Mouse (Mus musculus) kidney, adult 2 months (tissue): Measurements from ENCODE around the gene Gm45623. TPM values are rescaled to one million over a fixed set of nuclear protein-coding genes. Genes with fewer than 3 reads are reported as not detected.
A peak's percentile ranks its signal among the peaks of the same experiment; 100 is the strongest.

Experiments
- DNase-seq: peaks from one replicate; pipeline ENCODE4 v3.0.0; 2021
- H3K27ac ChIP-seq: fragments of 200-500 bp; 2 replicates; pipeline ENCODE4 v1.5.1; 2012; ENCODE audit warnings: low read depth, low read length, control low read depth, inconsistent platforms; ENCODE audit not compliant: insufficient read depth
- H3K27me3 ChIP-seq: fragments of 200-500 bp; replicated peaks from 2 replicates; pipeline ENCODE4 v1.6.1; 2012; ENCODE audit warnings: mild to moderate bottlenecking, moderate library complexity, low read length, inconsistent platforms; ENCODE audit not compliant: control insufficient read depth, insufficient read depth
- H3K36me3 ChIP-seq: fragments of 200-500 bp; 2 replicates; pipeline ENCODE4 v1.6.1; 2012; ENCODE audit warnings: mild to moderate bottlenecking, moderate library complexity, low read length, inconsistent platforms; ENCODE audit not compliant: control insufficient read depth, insufficient read depth
- H3K4me1 ChIP-seq: fragments of 200-500 bp; 2 replicates; pipeline ENCODE4 v1.6.1; 2011; ENCODE audit warnings: low read length; ENCODE audit not compliant: control insufficient read depth, insufficient read depth
- H3K4me3 ChIP-seq: fragments of 200-500 bp; 2 replicates; pipeline ENCODE4 v1.5.1; 2011; ENCODE audit warnings: mild to moderate bottlenecking, low read depth, low read length, control low read depth; ENCODE audit not compliant: insufficient read depth
- CTCF ChIP-seq: fragments of 200-500 bp; conservative IDR thresholded peaks from 2 replicates; pipeline ENCODE4 v1.5.1; 2011; ENCODE audit warnings: low read depth, mild to moderate bottlenecking, control low read depth, low read length, moderate library complexity, mixed read lengths; ENCODE audit not compliant: insufficient read depth, insufficient read length
- POLR2A ChIP-seq: fragments of 200-500 bp; IDR thresholded peaks from one replicate; pipeline ENCODE4 v1.6.1; 2011; ENCODE audit warnings: low read depth, low read length, control low read depth
- WGBS: fragments of 180-500 bp; shearing (Covaris S2); methylation state at CpG from one replicate; pipeline ENCODE4 v1.1.7; 2018; 5-methylcytosine and 5-hydroxymethylcytosine counted together
- polyA plus RNA-seq: library from polyadenylated mRNA; depleted of rRNA; stranded (reverse); fragments of >200 nt; gene quantifications from 2 replicates; pipeline ENCODE4 v1.2.3, GENCODE M21; 2012; rRNA removed

Gm45623 gene
- 0.06 and 0.08 TPM in 2 replicates for polyA plus RNA-seq

- no peak for DNase-seq
- whole genome bisulfite sequencing: 6% methylated on average over 71 of the region's 71 CpGs
- Histone ChIP-seq H3K27ac (no peak within 1 kb of the TSS), H3K27me3 (no peaks in the 10 kb centered on the region), H3K4me3 (peak within 1 kb of the TSS; percentile 2; the same call in 1 of the 2 replicates), H3K4me1 (no peaks in the 10 kb centered on the region), H3K36me3 (no peaks in the 10 kb centered on the region)
- TF ChIP-seq POLR2A (no peak), CTCF (no peak)
Measured at GRCm38 (mm10) chr13:56753192-56753951, at the start of gene Gm45623. Gene Gm45623, minus strand, starts transcription at chr13:56753827.

DNA sequence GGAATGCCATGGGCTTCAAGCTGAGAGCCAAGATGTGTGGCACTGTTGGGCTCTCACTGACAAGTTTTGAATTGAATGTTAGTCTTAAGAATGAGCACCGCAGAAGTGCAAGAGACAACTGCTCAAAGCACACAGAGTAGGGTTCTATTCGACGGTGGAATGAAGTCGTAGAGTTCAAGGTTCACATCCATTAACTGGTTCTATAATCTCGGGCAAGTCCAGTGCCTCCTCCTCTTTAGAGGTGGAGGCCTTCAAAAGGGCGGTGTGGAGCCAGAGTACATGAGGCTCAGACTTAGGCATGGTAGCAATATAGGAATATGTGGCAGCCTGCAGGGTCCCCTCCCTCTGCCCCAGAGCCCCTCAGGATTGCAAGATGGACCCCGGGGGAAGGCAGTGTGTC, 43.8 kb upstream of the Gm45623 start:
- no peaks in the 10 kb centered on the region for H3K27me3 ChIP-seq
- WGBS: 66% methylated on average over 7 of the region's 7 CpGs
- no peaks in the 10 kb centered on the region for H3K4me1 ChIP-seq
- no peak for TF ChIP-seq CTCF
- no peak for TF ChIP-seq POLR2A
- DNase-seq: no peak
- no peaks in the 10 kb centered on the region for H3K36me3 ChIP-seq
- H3K27ac ChIP-seq: no peak overlapping the region
- H3K4me3 ChIP-seq: no peak overlapping the region

GRCm38 (mm10) chr13:56795501-56795900, 41.9 kb upstream of the Gm45623 start:
- H3K36me3 ChIP-seq: no peaks in the 10 kb centered on the region
- DNase-seq: no peak
- H3K4me3 ChIP-seq: no peak overlapping the region
- no peaks in the 10 kb centered on the region for H3K4me1 ChIP-seq
- no peaks in the 10 kb centered on the region for H3K27me3 ChIP-seq
- 78% methylated on average over 7 of the region's 7 CpGs for WGBS
- TF ChIP-seq POLR2A (no peak), CTCF (no peak)
- no peak overlapping the region for H3K27ac ChIP-seq

DNA sequence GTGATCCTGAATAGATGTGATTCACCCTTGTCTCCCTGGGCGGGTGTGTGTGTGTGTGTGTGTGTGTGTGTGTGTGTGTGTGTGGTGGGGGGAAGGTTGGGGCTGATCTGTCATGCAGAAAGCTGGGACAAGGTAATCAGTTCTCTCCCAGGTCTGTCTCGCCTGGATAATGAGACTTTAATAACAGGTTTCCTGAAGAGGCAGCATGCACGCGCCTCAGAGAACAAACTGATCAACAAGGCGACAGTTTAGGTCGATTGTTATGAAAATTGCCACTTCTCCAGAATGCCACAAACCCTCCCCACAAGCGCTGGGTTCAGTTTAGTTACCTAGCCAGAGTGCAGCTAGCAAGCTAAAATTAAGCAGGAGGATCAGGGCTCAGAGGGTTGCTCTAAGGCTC, 40.8 kb upstream of the Gm45623 start:
- TF ChIP-seq CTCF: no peak
- DNase-seq: no peak
- WGBS: 40% methylated on average over 7 of the region's 7 CpGs

GRCm38 (mm10) chr13:56792844-56793243, 39.2 kb upstream of the Gm45623 start:
- TF ChIP-seq CTCF: no peak
- no peak for TF ChIP-seq POLR2A
- no peaks in the 10 kb centered on the region for H3K27me3 ChIP-seq
- WGBS: 84% methylated on average over 3 of the region's 3 CpGs

More for the DNA sequence above, 40.8 kb upstream of the Gm45623 start:
- Histone ChIP-seq H3K36me3 (no peaks in the 10 kb centered on the region), H3K4me3 (no peak overlapping the region), H3K27ac (no peak overlapping the region), H3K27me3 (no peaks in the 10 kb centered on the region), H3K4me1 (no peaks in the 10 kb centered on the region)

GRCm38 (mm10) chr13:56790683-56791082, 37.1 kb upstream of the Gm45623 start:
- 100% methylated on average over 3 of the region's 3 CpGs for WGBS
- no peak for DNase-seq
- no peaks in the 10 kb centered on the region for H3K4me1 ChIP-seq

More at GRCm38 (mm10) chr13:56792844-56793243, 39.2 kb upstream of the Gm45623 start:
- Histone ChIP-seq H3K36me3 (no peaks in the 10 kb centered on the region), H3K4me3 (no peak overlapping the region), H3K4me1 (no peaks in the 10 kb centered on the region), H3K27ac (no peak overlapping the region)
- no peak for DNase-seq

GRCm38 (mm10) chr13:56782621-56783020, 29.0 kb upstream of the Gm45623 start:
- no peaks in the 10 kb centered on the region for H3K27me3 ChIP-seq
- H3K4me1 ChIP-seq: no peaks in the 10 kb centered on the region
- TF ChIP-seq CTCF (no peak), POLR2A (no peak)
- WGBS: 88% methylated on average over 1 of the region's 1 CpGs
- H3K4me3 ChIP-seq: no peak overlapping the region
- no peak overlapping the region for H3K27ac ChIP-seq
- no peak for DNase-seq
- no peaks in the 10 kb centered on the region for H3K36me3 ChIP-seq

More at GRCm38 (mm10) chr13:56790683-56791082, 37.1 kb upstream of the Gm45623 start:
- Histone ChIP-seq H3K27ac (no peak overlapping the region), H3K27me3 (no peaks in the 10 kb centered on the region), H3K36me3 (no peaks in the 10 kb centered on the region), H3K4me3 (no peak overlapping the region)
- TF ChIP-seq POLR2A (no peak), CTCF (no peak)
